Mouse (Mus musculus) ES-Bruce4 (cell line): ENCODE data around the gene Pam. TPM values are rescaled to one million over a fixed set of nuclear protein-coding genes. Genes with fewer than 3 reads are reported as not detected.

ENCODE experiments used
- H3K27ac ChIP-seq: 2 replicates; pipeline ENCODE4 v1.5.1; 2012; ENCODE audit warnings: low read length, inconsistent platforms; ENCODE audit not compliant: insufficient read depth
- H3K27me3 ChIP-seq: 2 replicates; pipeline ENCODE4 v1.6.1; 2012; ENCODE audit warnings: mild to moderate bottlenecking, low read length, inconsistent platforms; ENCODE audit not compliant: control insufficient read depth, poor library complexity, insufficient read depth, severe bottlenecking
- H3K36me3 ChIP-seq: 2 replicates; pipeline ENCODE4 v1.6.1; 2012; ENCODE audit warnings: inconsistent platforms, mild to moderate bottlenecking, low read length, moderate library complexity; ENCODE audit not compliant: control insufficient read depth, poor library complexity, insufficient read depth, severe bottlenecking
- H3K4me1 ChIP-seq: one replicate; pipeline ENCODE4 v1.8.1; 2011; ENCODE audit warnings: low read length; ENCODE audit not compliant: control insufficient read depth, insufficient read depth
- H3K4me3 ChIP-seq: 2 replicates; pipeline ENCODE4 v1.5.1; 2011; ENCODE audit warnings: low read depth, mild to moderate bottlenecking, low read length
- H3K9ac ChIP-seq: 2 replicates; pipeline ENCODE4 v1.6.1; 2012; ENCODE audit warnings: low read depth, mild to moderate bottlenecking, inconsistent platforms; ENCODE audit not compliant: poor library complexity, severe bottlenecking
- H3K9me3 ChIP-seq: replicated peaks from 2 replicates; pipeline ENCODE4 v1.6.1; 2012; ENCODE audit warnings: mild to moderate bottlenecking, low read length, inconsistent platforms; ENCODE audit not compliant: control insufficient read depth, poor library complexity, insufficient read depth, severe bottlenecking
- CTCF ChIP-seq: IDR thresholded peaks from one replicate; pipeline ENCODE4 v1.8.1; 2011; ENCODE audit warnings: low read depth, low read length
- EP300 ChIP-seq: IDR thresholded peaks from 2 replicates; pipeline ENCODE4 v1.6.1; 2011; ENCODE audit warnings: low read depth, low read length; ENCODE audit not compliant: insufficient read depth
- POLR2A ChIP-seq: IDR thresholded peaks from one replicate; pipeline ENCODE4 v1.8.1; 2011; ENCODE audit warnings: low read length; ENCODE audit not compliant: insufficient read depth
- polyA plus RNA-seq: library from polyadenylated mRNA; stranded (reverse); fragments of >200 nt; gene quantifications from 2 replicates; pipeline ENCODE4 v1.2.4, GENCODE M21; 2011; ENCODE audit warnings: low read depth; ENCODE audit not compliant: missing spikeins, insufficient read depth, insufficient read length

Gene Pam
- polyA plus RNA-seq, 1 experiment, result 17.8 TPM

DNA sequence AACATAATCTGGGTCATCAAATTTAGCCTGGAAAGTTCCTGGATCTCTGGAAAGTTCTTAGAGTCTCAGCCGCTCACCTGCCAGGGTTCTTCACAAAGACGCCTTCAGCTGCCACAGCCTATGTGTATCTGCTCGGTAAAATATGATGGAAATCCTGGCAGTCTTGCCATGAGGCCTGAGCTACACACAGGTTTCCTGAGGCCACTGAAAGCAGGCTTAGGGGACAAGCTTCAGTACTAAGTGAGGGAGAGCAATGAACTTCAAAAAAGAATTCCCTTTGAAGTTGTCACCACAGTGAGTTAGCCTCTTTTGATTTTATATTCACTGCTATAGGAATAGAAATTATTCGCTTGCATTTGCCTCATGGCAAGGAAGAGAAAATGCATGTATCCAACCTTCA lies 186.7 kb downstream of the Pam start:
- H3K9me3 ChIP-seq, result no peaks in the 10 kb centered on the region
- H3K4me1 ChIP-seq, result no peaks in the 10 kb centered on the region
- no peak overlapping the region for H3K27ac ChIP-seq
- no peak overlapping the region for H3K4me3 ChIP-seq
- H3K27me3 ChIP-seq, result no peaks in the 10 kb centered on the region
- H3K36me3 ChIP-seq, result no peaks in the 10 kb centered on the region
- H3K9ac ChIP-seq, result no peak overlapping the region
- no peak for TF ChIP-seq POLR2A
- TF ChIP-seq CTCF, result no peak
- no peak for TF ChIP-seq EP300

DNA sequence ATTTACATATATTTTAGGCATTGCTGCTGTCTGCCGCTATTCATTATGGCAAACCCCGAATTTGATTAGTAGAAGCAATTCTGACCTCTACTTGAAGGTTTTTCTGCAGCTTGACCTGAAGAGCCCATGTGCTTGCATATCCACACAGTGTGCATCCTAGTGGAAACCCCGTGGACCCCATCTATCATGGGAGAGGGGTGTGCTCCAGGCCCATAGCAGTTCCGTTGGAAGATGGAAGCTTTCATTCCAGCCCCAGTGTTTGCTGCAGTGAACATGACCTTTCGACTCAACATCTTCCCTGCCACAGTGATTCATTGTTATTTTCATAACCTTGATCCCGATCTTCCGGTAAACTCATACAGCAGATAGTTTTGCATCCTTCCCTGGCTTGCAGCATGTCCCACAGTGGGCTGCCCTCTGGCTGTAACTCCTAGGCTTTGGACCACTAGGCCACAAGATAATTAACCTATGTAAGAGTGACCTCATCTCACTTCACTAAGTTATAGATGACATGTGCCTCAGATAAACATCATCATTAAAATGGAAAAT lies 191.5 kb downstream of the Pam start:
- Histone ChIP-seq H3K4me3 (no peak overlapping the region), H3K36me3 (no peaks in the 10 kb centered on the region), H3K9me3 (no peaks in the 10 kb centered on the region), H3K9ac (no peak overlapping the region), H3K27ac (no peak overlapping the region), H3K27me3 (no peaks in the 10 kb centered on the region), H3K4me1 (no peaks in the 10 kb centered on the region)
- TF ChIP-seq EP300, result no peak
- TF ChIP-seq CTCF, result no peak
- no peak for TF ChIP-seq POLR2A

DNA sequence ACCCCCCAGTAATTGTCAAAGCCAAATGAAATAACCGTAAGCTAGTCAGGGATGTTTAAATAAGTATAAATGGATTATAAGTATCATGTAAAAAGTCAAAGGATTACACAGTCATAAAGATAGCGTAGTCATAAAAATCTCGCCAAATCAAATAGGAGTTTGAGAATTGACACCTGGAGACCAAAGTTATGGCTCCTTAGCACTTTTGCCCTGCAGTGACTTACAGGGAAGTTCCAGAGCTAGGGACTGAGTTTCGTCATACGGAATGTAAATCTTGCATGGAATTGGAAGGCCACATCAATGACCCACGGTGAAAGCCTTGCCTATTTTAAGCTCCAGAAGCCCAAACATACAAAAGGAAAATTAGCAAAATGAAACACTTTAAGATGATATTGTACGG lies 192.6 kb downstream of the Pam start:
- Histone ChIP-seq H3K4me3 (no peak overlapping the region), H3K27me3 (no peaks in the 10 kb centered on the region), H3K36me3 (no peaks in the 10 kb centered on the region), H3K9me3 (no peaks in the 10 kb centered on the region), H3K4me1 (no peaks in the 10 kb centered on the region), H3K27ac (no peak overlapping the region), H3K9ac (no peak overlapping the region)
- TF ChIP-seq CTCF (no peak), POLR2A (no peak), EP300 (no peak)

DNA sequence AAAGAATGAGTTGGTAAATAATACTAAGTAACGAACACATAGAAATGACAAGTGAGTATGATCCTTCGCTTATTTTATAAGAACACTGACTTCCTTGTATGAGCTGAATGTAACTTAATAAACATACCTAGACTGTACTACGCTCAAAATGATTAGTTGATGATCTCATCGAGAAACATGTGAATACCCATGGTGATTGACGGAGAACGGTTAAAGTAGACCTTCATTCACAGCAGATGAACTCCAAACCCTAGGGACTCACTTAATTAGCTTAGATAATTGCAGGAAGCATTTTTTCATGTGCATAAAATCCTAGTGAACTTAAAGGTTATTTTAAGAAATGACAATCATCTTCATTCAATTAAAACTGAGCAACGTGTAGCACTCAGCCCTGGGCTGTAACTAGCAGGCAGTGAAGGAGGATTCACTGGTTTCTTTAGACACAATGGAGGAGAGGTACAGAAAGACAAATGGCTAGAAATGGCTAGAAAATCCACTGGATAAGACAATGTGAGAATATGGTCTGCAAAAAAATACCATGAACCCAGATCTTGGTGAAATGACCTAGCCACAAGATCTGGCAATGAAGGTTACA lies 194.8 kb downstream of the Pam start:
- H3K4me3 ChIP-seq, result no peak overlapping the region
- H3K27me3 ChIP-seq, result no peaks in the 10 kb centered on the region
- H3K4me1 ChIP-seq, result no peaks in the 10 kb centered on the region
- H3K9ac ChIP-seq, result no peak overlapping the region
- TF ChIP-seq CTCF, result no peak
- no peak for TF ChIP-seq EP300
- no peak for TF ChIP-seq POLR2A
- H3K9me3 ChIP-seq, result no peaks in the 10 kb centered on the region
- H3K27ac ChIP-seq, result no peak overlapping the region
- no peaks in the 10 kb centered on the region for H3K36me3 ChIP-seq

DNA sequence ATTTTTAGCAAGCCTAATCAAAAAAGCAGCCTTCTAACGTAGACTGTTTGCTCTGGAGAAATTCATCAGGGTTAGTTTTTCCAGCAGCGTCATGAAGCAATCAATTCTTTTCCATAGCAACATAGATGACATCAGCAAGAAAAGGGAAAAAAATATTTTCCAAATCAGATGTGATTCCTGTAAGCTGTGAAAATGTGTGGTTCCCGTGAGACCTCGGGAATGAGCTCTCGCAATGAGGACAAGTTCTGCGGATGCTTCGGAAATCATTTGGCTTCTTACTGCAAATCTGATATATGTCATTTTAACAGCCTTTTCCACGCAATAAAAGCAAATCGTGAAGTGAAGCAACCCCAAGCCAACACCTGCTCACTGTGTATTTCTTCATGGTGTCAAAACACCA lies 207.9 kb downstream of the Pam start:
- H3K9me3 ChIP-seq, result no peaks in the 10 kb centered on the region
- H3K27me3 ChIP-seq, result no peaks in the 10 kb centered on the region
- H3K9ac ChIP-seq, result no peak overlapping the region
- no peak overlapping the region for H3K27ac ChIP-seq
- no peak overlapping the region for H3K4me3 ChIP-seq
- H3K4me1 ChIP-seq, result no peaks in the 10 kb centered on the region
- TF ChIP-seq CTCF, result no peak
- no peak for TF ChIP-seq POLR2A
- no peak for TF ChIP-seq EP300
- no peaks in the 10 kb centered on the region for H3K36me3 ChIP-seq

DNA sequence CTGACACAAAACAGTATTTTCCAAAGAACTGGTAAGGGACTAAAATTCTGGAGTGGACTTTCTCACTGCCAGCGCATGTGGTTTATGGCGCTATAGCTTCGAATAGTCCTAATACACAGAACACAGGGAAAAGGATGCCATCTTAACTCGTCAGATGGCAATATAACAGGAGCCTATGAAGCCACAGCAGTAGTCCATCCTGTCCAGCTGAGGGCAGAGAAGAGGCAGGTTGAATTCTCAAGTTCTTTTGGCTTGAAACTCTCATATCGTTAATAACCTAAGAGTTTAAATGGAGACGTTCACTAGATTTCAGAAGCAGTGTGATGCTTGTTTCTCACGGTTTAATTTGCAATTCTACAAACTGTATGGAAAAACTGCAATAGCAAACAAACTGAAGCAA lies 211.9 kb downstream of the Pam start:
- Histone ChIP-seq H3K36me3 (no peaks in the 10 kb centered on the region), H3K9ac (no peak overlapping the region)
- TF ChIP-seq POLR2A (no peak), CTCF (no peak), EP300 (no peak)

More for the DNA sequence above, 211.9 kb downstream of the Pam start:
- Histone ChIP-seq H3K4me3 (no peak overlapping the region), H3K9me3 (no peaks in the 10 kb centered on the region), H3K4me1 (no peaks in the 10 kb centered on the region), H3K27ac (no peak overlapping the region), H3K27me3 (no peaks in the 10 kb centered on the region)
